ENCODE assay signal across 18 mouse cellular contexts in genomic region chr19:35759701-35760100, GRCm38 (mm10).
DNase-seq lines count a peak whose midpoint lies in the region.
"Had no signal": no experiment of that assay in that cellular context is flagged by ENCODE, and none has a peak within 500 bp of the region (broad histone marks: within the 10 kb centered on the region; RNA-seq: fewer than 3 reads in every experiment).

No protein-coding gene starts in this region.

- DNase-seq in heart, adult 18-20 months: peak; percentile 85
- no peak for DNase-seq in heart, embryonic 10.5 days (ENCODE audit: low spot score)
- peak; percentile 7 for DNase-seq in testis, postnatal 14 days (ENCODE audit: low spot score)
- no peak for DNase-seq in testis, postnatal 10 days (ENCODE audit: low spot score)
- peak; percentile 84 to 89 for DNase-seq in heart, postnatal 10 days
- DNase-seq in kidney, postnatal 36 days: peak; percentile 85 to 88
- no peak for DNase-seq in left cerebral cortex, postnatal 4 days
- DNase-seq: adrenal gland, adult 8-10 months; cerebellum, adult 2 months; forebrain, postnatal 0 days; gastrocnemius, postnatal 14 days; lung, adult 18-20 months; lung, postnatal 36 days; right cerebral cortex, postnatal 14 days; thymus, postnatal 14 days had no signal

- no peaks in the 10 kb centered on the region for H3K9me3 ChIP-seq in heart, embryonic 10.5 days
- H3K9me3 ChIP-seq: limb, embryonic 15.5 days; neural tube, embryonic 12.5 days; stomach, embryonic 15.5 days had no signal

- no peaks in the 10 kb centered on the region for H3K27me3 ChIP-seq in heart, embryonic 10.5 days (ENCODE audit: insufficient read depth, poor library complexity, severe bottlenecking)
- H3K27me3 ChIP-seq: limb, embryonic 15.5 days; neural tube, embryonic 12.5 days; stomach, embryonic 15.5 days had no signal

- WGBS in heart, embryonic 10.5 days: 81% methylated on average over 3 of the region's 3 CpGs

- H3K27ac ChIP-seq in heart, embryonic 10.5 days: no peak overlapping the region
- H3K27ac ChIP-seq: limb, embryonic 15.5 days; neural tube, embryonic 12.5 days; stomach, embryonic 15.5 days had no signal

- intact Hi-C loops in heart, postnatal 10 days (cut with DNase I): no loop called here
- intact Hi-C loops in left cerebral cortex, postnatal 4 days (cut with DNase I): no loop called here

- H3K36me3 ChIP-seq in heart, embryonic 10.5 days: no peaks in the 10 kb centered on the region
- H3K36me3 ChIP-seq: limb, embryonic 15.5 days; neural tube, embryonic 12.5 days; stomach, embryonic 15.5 days had no signal

- no peaks in the 10 kb centered on the region for H3K4me1 ChIP-seq in heart, embryonic 10.5 days
- H3K4me1 ChIP-seq: limb, embryonic 15.5 days; neural tube, embryonic 12.5 days; stomach, embryonic 15.5 days had no signal

- no peak overlapping the region for H3K4me3 ChIP-seq in heart, embryonic 10.5 days
- H3K4me3 ChIP-seq: limb, embryonic 15.5 days; neural tube, embryonic 12.5 days; stomach, embryonic 15.5 days had no signal

Comparison
In these comparisons a context has a peak if more than half of its experiments do, and no peak if none do; other contexts are left out.
1. DNase-seq: peak in heart, adult 18-20 months (2 of 2), testis, postnatal 14 days (single experiment), heart, postnatal 10 days (2 of 2) and kidney, postnatal 36 days (2 of 2); none in heart, embryonic 10.5 days (single experiment), testis, postnatal 10 days (single experiment) and left cerebral cortex, postnatal 4 days (single experiment).